Mouse (Mus musculus) stomach, postnatal 0 days (tissue): Measurements from ENCODE around the gene Ccdc181.

Source experiments
- CTCF ChIP-seq: IDR thresholded peaks from 2 replicates; pipeline ENCODE4 v1.5.1; 2016; ENCODE audit warnings: antibody characterized with exemption, low read depth, mild to moderate bottlenecking, moderate library complexity
- EP300 ChIP-seq: optimal IDR thresholded peaks from 2 replicates; pipeline ENCODE3; 2016; ENCODE audit warnings: antibody characterized with exemption

DNA sequence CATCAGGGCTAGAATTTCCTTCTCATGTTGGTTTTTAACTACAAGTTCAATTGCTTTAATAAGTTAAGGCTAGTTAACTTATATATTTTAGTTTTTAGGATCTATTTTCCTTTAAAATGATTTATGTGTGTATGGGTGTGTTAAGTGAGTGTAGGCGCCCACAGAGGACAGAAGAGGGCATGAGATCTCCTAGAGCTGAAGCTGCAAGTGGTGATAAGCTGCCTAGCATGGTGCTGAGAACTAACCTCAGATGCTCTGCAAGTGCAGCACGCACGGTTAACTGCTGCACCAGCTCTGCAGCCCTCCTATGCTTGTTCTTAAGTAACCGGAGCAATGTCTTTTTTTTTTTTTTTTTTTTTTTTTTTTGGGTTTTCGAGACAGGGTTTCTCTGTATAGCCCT lies 21.1 kb downstream of the Ccdc181 start:
- TF ChIP-seq CTCF (no peak), EP300 (no peak)
